Mouse (Mus musculus): ENCODE results near the gene Spdef.

Spdef gene

GRCm38 (mm10) chr17:27684886-27685549 lies 43.7 kb downstream of the Spdef start:
- intact Hi-C loops (cut with DNase I), result no loop called here

GRCm38 (mm10) chr17:27678924-27679813 lies 49.6 kb downstream of the Spdef start:
- intact Hi-C loops (cut with DNase I), result no loop called here

GRCm38 (mm10) chr17:27677756-27678155 lies 51.0 kb downstream of the Spdef start:
- intact Hi-C loops (cut with DNase I), result no loop called here

- intact Hi-C loops (cut with DNase I), result no loop called here
Observed at GRCm38 (mm10) chr17:27676270-27676669, 52.5 kb downstream of the Spdef start.

GRCm38 (mm10) chr17:27675453-27675852 lies 53.3 kb downstream of the Spdef start:
- intact Hi-C loops (cut with DNase I), result no loop called here

GRCm38 (mm10) chr17:27673945-27674344 lies 54.8 kb downstream of the Spdef start:
- intact Hi-C loops (cut with DNase I), result no loop called here

GRCm38 (mm10) chr17:27671720-27672119 lies 57.0 kb downstream of the Spdef start:
- intact Hi-C loops (cut with DNase I), result no loop called here
